Mouse (Mus musculus) forebrain, postnatal 0 days (tissue): ENCODE measurements at regions not wholly inside any gene's neighbourhood (a gene's known extent, or its start where the extent isn't known, plus 50 kb on each side); places are given as distances from the start of the nearest gene placed in this dataset.
A peak's percentile ranks its signal among the peaks of the same experiment; 100 is the strongest.

Experiments
- ATAC-seq: fragments of 200-750 bp; cut with Nextera tagmentation; 2 replicates; pipeline ENCODE4 v1.8.0; 2017; ENCODE audit warnings: mild to moderate bottlenecking, moderate library complexity
- DNase-seq: peaks from one replicate; pipeline ENCODE4 v3.0.0-alpha.2; 2015
- H3K27ac ChIP-seq: fragments of 300-500 bp; sonication (generic); 2 replicates; pipeline ENCODE4 v1.5.1; 2014; ENCODE audit warnings: low read depth, mild to moderate bottlenecking, antibody characterized with exemption, low read length, moderate library complexity, mixed read lengths
- H3K27me3 ChIP-seq: fragments of 300-500 bp; sonication (generic); 2 replicates; pipeline ENCODE4 v1.6.1; 2014; ENCODE audit warnings: mild to moderate bottlenecking, low read length, mixed read lengths; ENCODE audit not compliant: insufficient read depth
- H3K36me3 ChIP-seq: fragments of 300-500 bp; sonication (generic); 2 replicates; pipeline ENCODE4 v1.6.1; 2014; ENCODE audit warnings: mild to moderate bottlenecking, moderate library complexity; ENCODE audit not compliant: insufficient read depth
- H3K4me1 ChIP-seq: fragments of 300-500 bp; sonication (generic); 2 replicates; pipeline ENCODE4 v1.6.1; 2014; ENCODE audit warnings: antibody characterized with exemption; ENCODE audit not compliant: insufficient read depth
- H3K4me2 ChIP-seq: fragments of 300-500 bp; sonication (generic); 2 replicates; pipeline ENCODE4 v1.6.1; 2014; ENCODE audit warnings: low read depth, mild to moderate bottlenecking, moderate library complexity
- H3K4me3 ChIP-seq: fragments of 300-500 bp; sonication (generic); 2 replicates; pipeline ENCODE4 v1.5.1; 2014; ENCODE audit warnings: low read depth, low read length, mixed read lengths
- H3K9ac ChIP-seq: fragments of 300-500 bp; sonication (generic); 2 replicates; pipeline ENCODE4 v1.6.1; 2014; ENCODE audit warnings: mild to moderate bottlenecking
- H3K9me3 ChIP-seq: fragments of 300-500 bp; sonication (generic); 2 replicates; pipeline ENCODE4 v1.6.1; 2016; ENCODE audit warnings: low read length
- CTCF ChIP-seq: sonication (generic); IDR thresholded peaks from 2 replicates; pipeline ENCODE4 v1.5.1; 2016; ENCODE audit warnings: antibody characterized with exemption, control low read depth, low read depth
- WGBS: fragments of 180-500 bp; shearing (Covaris S2); extraction: QIAGEN DNeasy Blood & Tissue Kit; methylation state at CpG from one replicate; pipeline ENCODE4 v1.1.7; 2014; 5-methylcytosine and 5-hydroxymethylcytosine counted together

GRCm38 (mm10) chr4:127640251-127641085 is 282.5 kb upstream of the Gjb5 start:
- peak; percentile 96 for ATAC-seq
- Histone ChIP-seq H3K9me3 (no peaks in the 10 kb centered on the region), H3K27ac (peak overlapping the region; percentile 79), H3K27me3 (no peaks in the 10 kb centered on the region), H3K4me2 (peak overlapping the region; percentile 2; the same call in 1 of the 2 replicates), H3K36me3 (no peaks in the 10 kb centered on the region), H3K4me1 (peaks cover 28% of the 10 kb centered on the region), H3K4me3 (no peak overlapping the region), H3K9ac (no peak overlapping the region)
- DNase-seq, result peak; percentile 86
- TF ChIP-seq CTCF, result no peak
- WGBS, result 21% methylated on average over 14 of the region's 14 CpGs

- Histone ChIP-seq H3K4me2 (no peak overlapping the region), H3K27ac (no peak overlapping the region), H3K9ac (no peak overlapping the region), H3K4me1 (peaks cover 28% of the 10 kb centered on the region), H3K27me3 (no peaks in the 10 kb centered on the region), H3K4me3 (no peak overlapping the region), H3K36me3 (no peaks in the 10 kb centered on the region), H3K9me3 (no peaks in the 10 kb centered on the region)
- TF ChIP-seq CTCF, result no peak
- ATAC-seq, result peak; percentile 5; the same call in 1 of the 2 replicates
- WGBS, result 83% methylated on average over 3 of the region's 3 CpGs
- DNase-seq, result no peak
Measured at GRCm38 (mm10) chr4:127639765-127640164, 281.8 kb upstream of the Gjb5 start.

- Histone ChIP-seq H3K9ac (no peak overlapping the region), H3K27me3 (no peaks in the 10 kb centered on the region), H3K4me2 (0 out of 2 replicates have a peak overlapping the region, but pooled peaks have one; percentile 2), H3K9me3 (no peaks in the 10 kb centered on the region), H3K36me3 (no peaks in the 10 kb centered on the region), H3K4me3 (no peak overlapping the region), H3K4me1 (peaks cover 28% of the 10 kb centered on the region), H3K27ac (no peak overlapping the region)
- DNase-seq (no peak), ATAC-seq (0 out of 2 replicates have a peak, but pooled peaks have one; percentile 12)
- TF ChIP-seq CTCF, result no peak
- 9% methylated on average over 11 of the region's 11 CpGs for WGBS
Measured at GRCm38 (mm10) chr4:127636934-127637333, 279.0 kb upstream of the Gjb5 start.

GRCm38 (mm10) chr4:127635262-127635661 is 277.3 kb upstream of the Gjb5 start:
- Histone ChIP-seq H3K9me3 (no peaks in the 10 kb centered on the region), H3K27ac (no peak overlapping the region), H3K4me1 (peaks cover 13% of the 10 kb centered on the region), H3K4me3 (no peak overlapping the region), H3K4me2 (no peak overlapping the region), H3K9ac (no peak overlapping the region), H3K36me3 (no peaks in the 10 kb centered on the region), H3K27me3 (no peaks in the 10 kb centered on the region)
- no peak for ATAC-seq
- TF ChIP-seq CTCF, result no peak
- WGBS, result 81% methylated on average over 8 of the region's 8 CpGs
- no peak for DNase-seq

- no peak for DNase-seq
- Histone ChIP-seq H3K27ac (no peak overlapping the region), H3K4me3 (no peak overlapping the region), H3K27me3 (no peaks in the 10 kb centered on the region), H3K9me3 (no peaks in the 10 kb centered on the region), H3K9ac (no peak overlapping the region), H3K4me1 (no peaks in the 10 kb centered on the region), H3K4me2 (no peak overlapping the region), H3K36me3 (no peaks in the 10 kb centered on the region)
- TF ChIP-seq CTCF, result no peak
- no peak for ATAC-seq
- WGBS, result 15% methylated on average over 14 of the region's 14 CpGs
Measured at GRCm38 (mm10) chr4:127619870-127620269, 261.9 kb upstream of the Gjb5 start.

- DNase-seq (no peak), ATAC-seq (no peak)
- peak; percentile 28; the same call in 1 of the 2 replicates for TF ChIP-seq CTCF
- Histone ChIP-seq H3K4me3 (no peak overlapping the region), H3K9ac (no peak overlapping the region), H3K27ac (no peak overlapping the region), H3K27me3 (no peaks in the 10 kb centered on the region), H3K36me3 (no peaks in the 10 kb centered on the region), H3K4me1 (no peaks in the 10 kb centered on the region), H3K9me3 (no peaks in the 10 kb centered on the region), H3K4me2 (no peak overlapping the region)
- 56% methylated on average over 8 of the region's 8 CpGs for WGBS
Measured at GRCm38 (mm10) chr4:127612761-127613160, 254.8 kb upstream of the Gjb5 start.

- no peaks in the 10 kb centered on the region for H3K36me3 ChIP-seq
- 61% methylated on average over 8 of the region's 8 CpGs for WGBS
- peak; percentile 40 for DNase-seq
Measured at GRCm38 (mm10) chr4:127600919-127601318, 242.9 kb upstream of the Gjb5 start.

More at GRCm38 (mm10) chr4:127600919-127601318, 242.9 kb upstream of the Gjb5 start:
- Histone ChIP-seq H3K27me3 (no peaks in the 10 kb centered on the region), H3K4me2 (no peak overlapping the region), H3K4me1 (no peaks in the 10 kb centered on the region), H3K27ac (no peak overlapping the region), H3K9ac (no peak overlapping the region), H3K9me3 (no peaks in the 10 kb centered on the region), H3K4me3 (no peak overlapping the region)
- peak; percentile 61 for ATAC-seq
- TF ChIP-seq CTCF, result no peak
